Mouse (Mus musculus) bone marrow macrophage, adult 2 months (primary cell): ENCODE results near the gene Tex10.

ENCODE experiments used
- CTCF ChIP-seq: IDR thresholded peaks from 2 replicates; pipeline ENCODE4 v1.5.1; 2012; ENCODE audit warnings: low read depth, mild to moderate bottlenecking, low read length, moderate library complexity
- POLR2A ChIP-seq: IDR thresholded peaks from 2 replicates; pipeline ENCODE4 v1.6.1; 2012; ENCODE audit warnings: mild to moderate bottlenecking, low read depth, low read length, borderline replicate concordance

DNA sequence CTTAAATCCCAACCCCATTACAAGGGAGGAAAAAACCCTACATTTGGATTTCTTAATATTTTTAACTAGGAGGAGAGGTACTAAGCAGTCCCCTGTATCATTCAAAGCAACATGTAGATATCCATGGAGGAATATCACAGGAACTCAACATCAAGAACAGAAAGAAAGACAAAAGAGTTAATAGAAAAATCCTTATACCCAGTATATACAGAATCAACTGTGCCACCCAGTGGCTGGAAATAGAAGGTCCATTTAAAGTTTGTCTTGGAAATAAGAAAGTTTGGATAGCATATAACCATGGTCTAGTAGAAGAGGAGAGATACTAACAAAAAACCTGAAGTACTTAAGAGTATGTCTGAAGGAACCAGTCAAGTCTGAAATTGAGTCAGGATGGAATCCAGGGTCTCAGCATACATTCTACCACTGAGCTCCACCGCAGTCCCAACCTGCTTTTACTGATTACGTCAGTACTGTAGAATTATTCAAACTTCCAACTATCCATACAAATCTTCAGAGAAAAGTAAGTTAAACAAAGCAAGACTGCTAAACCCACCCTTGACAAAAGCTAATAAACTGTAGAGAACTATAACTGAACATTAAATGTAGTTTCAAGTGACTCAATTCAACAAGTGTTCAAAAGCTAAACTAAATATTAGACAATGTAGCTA lies 19.0 kb downstream of the Tex10 start:
- TF ChIP-seq POLR2A (no peak), CTCF (no peak)
